ENCODE assay signal across 11 mouse cellular contexts in the genomic region with DNA sequence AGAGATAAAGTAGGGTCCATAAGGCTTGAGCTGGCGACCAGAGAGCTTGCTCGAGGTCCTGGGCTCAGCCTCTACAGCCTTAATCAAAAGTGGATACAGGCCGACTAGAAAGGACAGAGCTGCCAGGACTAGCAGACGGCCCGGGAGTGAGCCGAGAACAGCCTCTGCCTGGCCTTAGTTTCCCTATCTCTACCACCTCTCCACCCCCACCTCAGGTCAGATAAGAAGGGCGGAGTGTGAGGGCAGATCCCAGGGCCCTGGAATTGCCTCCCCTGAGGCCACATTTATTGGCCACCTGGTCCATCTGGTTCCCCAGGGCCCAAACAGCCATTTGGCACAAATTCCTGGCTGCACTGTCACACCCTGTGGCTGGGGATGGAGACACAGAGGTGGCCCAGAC. TPM values are rescaled to one million over a fixed set of nuclear protein-coding genes. Genes with fewer than 3 reads are reported as not detected.
DNase-seq lines count a peak whose midpoint lies in the region; ATAC-seq and TF ChIP-seq lines count a peak whose summit lies in the region.
"Had no signal": no experiment of that assay in that cellular context is flagged by ENCODE, and none has a peak within 500 bp of the region (broad histone marks: within the 10 kb centered on the region; RNA-seq: fewer than 3 reads in every experiment).

No protein-coding gene starts in this region.

- peak overlapping the region; percentile 35; the same call in 1 of the 2 replicates for H3K4me3 ChIP-seq in E14TG2a.4 (replicated peaks; ENCODE audit: low read length)
- peak overlapping the region; percentile 40 for H3K4me3 ChIP-seq in liver, embryonic 13.5 days (replicated peaks)
- H3K4me3 ChIP-seq: hindbrain, embryonic 15.5 days had no signal

- H3K4me1 ChIP-seq in E14TG2a.4 (replicated peaks; ENCODE audit: low read depth, low read length): peaks cover 77% of the 10 kb centered on the region
- peaks cover 71% of the 10 kb centered on the region for H3K4me1 ChIP-seq in liver, embryonic 13.5 days (replicated peaks)

- no peaks in the 10 kb centered on the region for H3K9me3 ChIP-seq in E14TG2a.4 (ENCODE audit: low read length)
- H3K9me3 ChIP-seq in liver, embryonic 13.5 days (replicated peaks): no peaks in the 10 kb centered on the region
- H3K9me3 ChIP-seq: hindbrain, embryonic 15.5 days had no signal

- intact Hi-C loops in gastrocnemius, postnatal 36 days (cut with DNase I): no loop called here

- H3K36me3 ChIP-seq in E14TG2a.4 (ENCODE audit: insufficient read depth, low read length): peaks cover 77% of the 10 kb centered on the region
- H3K36me3 ChIP-seq in liver, embryonic 13.5 days: peaks cover 55% of the 10 kb centered on the region

- peak overlapping the region; percentile 72 for H3K9ac ChIP-seq in liver, embryonic 13.5 days
- H3K9ac ChIP-seq: hindbrain, embryonic 15.5 days had no signal

- H3K4me2 ChIP-seq in liver, embryonic 13.5 days: peak overlapping the region; percentile 100
- H3K4me2 ChIP-seq: hindbrain, embryonic 15.5 days had no signal

- H3K27me3 ChIP-seq in E14TG2a.4 (ENCODE audit: insufficient read depth, low read length): no peaks in the 10 kb centered on the region
- H3K27me3 ChIP-seq in liver, embryonic 13.5 days: no peaks in the 10 kb centered on the region
- H3K27me3 ChIP-seq: hindbrain, embryonic 15.5 days had no signal

- ATAC-seq in liver, embryonic 13.5 days (ENCODE audit: low read depth): peak; percentile 88

- 7% methylated on average over 7 of the region's 7 CpGs for WGBS in liver, embryonic 13.5 days (ENCODE audit: insufficient replicate concordance)

- TF ChIP-seq CTCF in E14TG2a.4 (conservative IDR thresholded peaks at IDR 0.05; ENCODE audit: low read length): no peak

- peak overlapping the region; percentile 91 for H3K27ac ChIP-seq in liver, embryonic 13.5 days
- H3K27ac ChIP-seq: hindbrain, embryonic 15.5 days had no signal

- DNase-seq in gastrocnemius, postnatal 25 days: peak; percentile 40
- no peak for DNase-seq in gastrocnemius, postnatal 36 days
- peak; percentile 56 to 60 for DNase-seq in cerebellum, postnatal 14 days
- peak; percentile 56 for DNase-seq in liver, embryonic 13.5 days
- DNase-seq in kidney, postnatal 36 days: no peak
- DNase-seq in urinary bladder, postnatal 10 days (ENCODE audit: low spot score): no peak
- DNase-seq in right cerebral cortex, adult 2 months (ENCODE audit: low spot score in 2 of 2): no peak
- DNase-seq: lung, postnatal 10 days had no signal

RNA-seq across cellular contexts. Expression of a gene that starts 6.5 kb away (rescaled TPM):
- 10 to 100 TPM; 16.3 to 18.0 TPM for total RNA-seq in gastrocnemius, postnatal 25 days (2021)
- total RNA-seq in gastrocnemius, postnatal 36 days (2021): 10 to 100 TPM; 15.9 to 20.6 TPM
- polyA plus RNA-seq in liver, embryonic 13.5 days (2015; fragmentation: Nextera tagmentation; extraction: Ambion mirVana): 45.6 and 46.7 TPM in 2 replicates

RNA-seq across cellular contexts. Expression of a gene that starts 14.7 kb away (rescaled TPM):
- not detected for total RNA-seq in gastrocnemius, postnatal 25 days (2021)
- total RNA-seq in gastrocnemius, postnatal 36 days (2021): under 1 TPM in 1 of 2 experiments, not detected in 1; 0.35 TPM
- polyA plus RNA-seq in liver, embryonic 13.5 days (2015; fragmentation: Nextera tagmentation; extraction: Ambion mirVana): not detected in 2 replicates
- polyA plus RNA-seq: neural tube, embryonic 11.5 days had no signal

RNA-seq across cellular contexts. Expression of a gene that starts 17.3 kb away (rescaled TPM):
- 100 to 1,000 TPM; 943 to 950 TPM for total RNA-seq in gastrocnemius, postnatal 25 days (2021)
- 1,000 to 10,000 TPM in 1 of 2 experiments, 100 to 1,000 TPM in 1; 974 to 1,054 TPM for total RNA-seq in gastrocnemius, postnatal 36 days (2021)
- 4.0 and 4.1 TPM in 2 replicates for polyA plus RNA-seq in liver, embryonic 13.5 days (2015; fragmentation: Nextera tagmentation; extraction: Ambion mirVana)

RNA-seq across cellular contexts. Expression of a gene that starts 37.0 kb away (rescaled TPM):
- 10 to 100 TPM; 39.4 to 41.3 TPM for total RNA-seq in gastrocnemius, postnatal 25 days (2021)
- total RNA-seq in gastrocnemius, postnatal 36 days (2021): 10 to 100 TPM; 36.9 to 39.9 TPM
- 17.3 and 18.8 TPM in 2 replicates for polyA plus RNA-seq in liver, embryonic 13.5 days (2015; fragmentation: Nextera tagmentation; extraction: Ambion mirVana)

RNA-seq across cellular contexts. Expression of a gene that starts 44.7 kb away (rescaled TPM):
- total RNA-seq in gastrocnemius, postnatal 25 days (2021): under 1 TPM; 0.43 to 0.64 TPM
- total RNA-seq in gastrocnemius, postnatal 36 days (2021): under 1 TPM; 0.15 to 0.31 TPM
- polyA plus RNA-seq in liver, embryonic 13.5 days (2015; fragmentation: Nextera tagmentation; extraction: Ambion mirVana): 0.03 TPM in 1 of 2 replicates, not detected in the other
- polyA plus RNA-seq: neural tube, embryonic 11.5 days had no signal

Comparison
In these comparisons a context has a peak if more than half of its experiments do, and no peak if none do; other contexts are left out.
1. DNase-seq: peak in gastrocnemius, postnatal 25 days (single experiment), cerebellum, postnatal 14 days (2 of 2) and liver, embryonic 13.5 days (single experiment); none in gastrocnemius, postnatal 36 days (0 of 2), kidney, postnatal 36 days (0 of 2), urinary bladder, postnatal 10 days (single experiment) and right cerebral cortex, adult 2 months (0 of 2).